Mouse (Mus musculus): ENCODE measurements around the gene Rhot2. TPM values are rescaled to one million over a fixed set of nuclear protein-coding genes. Genes with fewer than 3 reads are reported as not detected.
"Not testable (repeated sequence)": the region's sequence is repeated elsewhere in the genome, so short reads cannot be mapped to it uniquely, and the experiment has no call there.

Rhot2 gene
- total RNA-seq, 1 experiment from 2014 or later, result 27.1 TPM

GRCm38 (mm10) chr17:25824362-25825142, 20.1 kb downstream of the Rhot2 start:
- no peak for ATAC-seq (replicated peaks in 1 of 2; ENCODE audit: insufficient read depth in 1 of 2, low FRiP score in 2 of 2, low TSS enrichment in 1 of 2, low read depth in 1 of 2, poor library complexity in 2 of 2, severe bottlenecking in 2 of 2)

DNA sequence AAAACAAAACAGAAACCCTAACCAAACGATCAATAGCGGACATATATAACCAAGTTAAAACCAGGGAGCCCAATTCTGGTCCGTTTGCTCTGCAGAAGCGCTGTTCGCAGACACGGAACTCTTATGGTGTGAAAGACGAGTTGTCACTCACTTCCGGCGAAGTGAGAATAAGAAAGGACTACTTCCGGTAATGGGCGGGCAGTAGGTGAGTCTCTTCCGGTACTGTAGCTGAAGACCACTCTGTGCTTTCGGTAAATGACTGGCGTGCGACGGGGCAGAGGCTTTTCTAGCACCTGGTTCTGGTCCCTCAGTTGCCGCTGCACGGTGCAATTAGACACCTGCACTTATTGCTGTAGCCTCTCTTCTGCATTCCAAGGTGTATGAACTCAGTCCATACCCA, 21.2 kb downstream of the Rhot2 start, which contains the start of gene Wdr24:
Gene Wdr24, plus strand, starts transcription at position 176 of the 400 bp plus-strand sequence.
- ATAC-seq (replicated peaks in 1 of 2; ENCODE audit: insufficient read depth in 1 of 2, low FRiP score in 2 of 2, low TSS enrichment in 1 of 2, low read depth in 1 of 2, poor library complexity in 2 of 2, severe bottlenecking in 2 of 2), result peak; percentile 68 to 78; a peak in 3 of 4 replicates

GRCm38 (mm10) chr17:25818851-25819780, 25.5 kb downstream of the Rhot2 start:
- ATAC-seq (replicated peaks in 1 of 2; ENCODE audit: insufficient read depth in 1 of 2, low FRiP score in 2 of 2, low TSS enrichment in 1 of 2, low read depth in 1 of 2, poor library complexity in 2 of 2, severe bottlenecking in 2 of 2), result 0 out of 4 replicates have a peak, but pooled peaks of 1 of the 2 experiments have one; percentile 22

- no peak for ATAC-seq (replicated peaks in 1 of 2; ENCODE audit: insufficient read depth in 1 of 2, low FRiP score in 2 of 2, low TSS enrichment in 1 of 2, low read depth in 1 of 2, poor library complexity in 2 of 2, severe bottlenecking in 2 of 2)
Observed at GRCm38 (mm10) chr17:25817662-25818061, 27.0 kb downstream of the Rhot2 start.

DNA sequence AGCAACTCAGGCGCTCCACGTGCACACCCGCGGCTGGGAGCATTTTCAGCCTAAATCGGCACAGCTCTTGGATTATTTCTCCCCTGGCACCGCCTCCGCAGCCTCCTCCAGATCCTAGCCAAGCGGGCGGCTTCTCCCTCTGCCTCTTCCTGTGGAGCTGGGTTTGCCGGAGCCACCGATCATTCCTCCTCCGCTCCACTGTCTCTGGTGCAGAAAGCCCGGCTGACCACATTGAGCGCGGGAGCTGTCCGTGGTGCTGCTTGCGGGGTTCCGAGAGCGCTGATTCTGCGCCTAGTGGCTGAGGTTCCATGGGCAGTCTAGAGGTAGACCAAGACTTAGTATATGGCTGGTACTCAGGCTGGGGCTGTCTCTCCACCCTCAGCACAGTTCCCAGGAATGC, 31.2 kb downstream of the Rhot2 start:
- ATAC-seq (replicated peaks in 1 of 2; ENCODE audit: insufficient read depth in 1 of 2, low FRiP score in 2 of 2, low TSS enrichment in 1 of 2, low read depth in 1 of 2, poor library complexity in 2 of 2, severe bottlenecking in 2 of 2), result peak; percentile 75 to 88

DNA sequence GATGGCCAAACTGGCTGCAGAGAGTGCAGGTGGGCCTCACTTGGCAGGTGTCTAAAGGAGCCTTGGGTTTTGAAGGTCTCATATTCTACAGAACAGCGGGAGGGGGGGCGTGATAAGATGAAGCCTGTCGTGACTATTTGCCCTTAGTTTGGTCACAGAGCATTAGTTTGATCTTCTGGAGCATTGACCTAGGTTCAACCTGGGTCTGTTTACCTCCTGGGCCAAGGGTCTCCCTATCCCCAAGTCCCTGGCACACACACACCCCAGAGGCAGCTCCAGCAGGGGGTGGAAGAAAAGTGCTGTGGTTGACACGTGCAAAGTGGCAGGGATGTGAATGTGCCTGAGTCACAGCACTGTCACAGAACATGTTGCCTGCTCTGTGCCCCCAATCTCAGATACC, 33.8 kb downstream of the Rhot2 start:
- ATAC-seq (replicated peaks in 1 of 2; ENCODE audit: insufficient read depth in 1 of 2, low FRiP score in 2 of 2, low TSS enrichment in 1 of 2, low read depth in 1 of 2, poor library complexity in 2 of 2, severe bottlenecking in 2 of 2), result no peak

DNA sequence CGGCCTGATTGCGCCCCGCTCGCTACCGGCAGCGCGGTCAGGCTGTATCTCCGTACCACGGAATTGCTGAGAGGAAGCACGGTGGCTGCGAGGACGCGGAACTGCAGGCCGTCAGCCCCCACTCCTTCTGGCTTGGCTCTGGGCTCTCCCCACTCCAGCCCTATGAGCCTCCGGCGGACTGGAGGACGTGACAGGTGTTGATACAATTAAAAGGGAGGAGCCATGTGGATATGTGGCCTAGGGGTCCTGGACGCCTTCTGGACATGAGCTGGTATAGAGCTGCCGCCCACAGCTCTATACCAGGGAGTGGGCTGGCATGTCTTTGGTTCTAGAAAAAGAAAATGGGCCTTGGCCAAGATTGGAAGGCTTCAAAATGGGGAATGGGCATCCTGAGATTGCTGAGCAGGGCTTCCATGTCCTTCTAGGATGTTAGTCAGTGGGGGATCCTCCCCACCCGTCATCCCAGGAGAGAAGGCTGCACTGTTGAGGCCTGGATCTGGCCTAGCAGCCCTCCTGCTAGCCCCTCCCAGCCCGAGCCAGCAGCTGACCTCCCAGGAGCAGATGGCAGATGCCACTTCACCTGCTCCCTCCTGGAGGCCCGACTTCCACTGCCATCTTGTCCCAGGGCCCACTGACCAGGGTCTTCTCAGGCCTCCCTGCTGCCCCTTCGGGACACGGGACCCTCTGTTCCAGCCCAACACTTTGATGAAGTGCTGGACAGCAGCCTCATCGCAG, 34.9 kb downstream of the Rhot2 start:
- ATAC-seq (replicated peaks in 1 of 2; ENCODE audit: insufficient read depth in 1 of 2, low FRiP score in 2 of 2, low TSS enrichment in 1 of 2, low read depth in 1 of 2, poor library complexity in 2 of 2, severe bottlenecking in 2 of 2), result no peak

DNA sequence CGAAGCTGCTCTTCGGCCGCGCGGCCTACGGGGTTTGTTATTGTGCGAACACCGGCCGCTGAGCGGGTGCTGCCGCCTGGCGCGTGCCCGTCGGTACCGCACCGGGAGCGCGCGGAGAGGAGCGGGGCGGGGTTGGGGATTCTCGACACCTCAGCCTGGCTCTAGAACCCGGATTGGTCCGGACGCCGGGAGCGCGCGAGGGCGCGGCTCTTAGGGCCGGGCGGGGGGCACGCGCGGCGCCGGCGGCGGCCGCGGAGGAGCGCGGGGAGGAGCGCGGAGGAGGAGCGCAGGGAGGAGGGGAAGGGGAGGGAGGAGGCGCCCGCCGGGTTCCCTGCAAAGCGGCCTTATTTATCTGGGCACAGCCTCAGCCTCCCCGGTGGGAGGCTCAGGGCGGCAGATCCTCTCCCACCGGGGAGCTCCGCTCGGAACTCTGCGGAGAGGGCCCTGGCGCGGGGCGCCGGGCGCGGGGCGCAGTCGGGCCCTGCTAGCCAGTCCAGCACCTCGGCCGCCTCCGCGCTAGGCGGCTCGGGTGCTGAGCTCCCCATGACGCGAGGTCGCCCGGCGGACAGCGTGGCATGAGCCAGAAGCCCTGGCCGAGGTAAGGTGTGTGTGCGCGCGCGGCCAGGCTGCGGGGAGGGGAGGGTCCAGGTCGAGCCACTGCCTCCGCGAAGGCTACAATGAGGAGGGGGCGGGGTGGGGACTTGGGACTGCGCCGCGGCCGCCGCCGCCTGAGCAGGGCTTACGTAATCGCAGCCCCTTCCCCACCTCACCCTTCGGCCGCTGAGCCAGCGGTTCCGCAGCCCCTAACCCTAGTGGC, 35.7 kb downstream of the Rhot2 start, which contains the start of gene Fbxl16:
Gene Fbxl16, plus strand, starts transcription at position 297 of the 817 bp plus-strand sequence.
- no peak for ATAC-seq (replicated peaks in 1 of 2; ENCODE audit: insufficient read depth in 1 of 2, low FRiP score in 2 of 2, low TSS enrichment in 1 of 2, low read depth in 1 of 2, poor library complexity in 2 of 2, severe bottlenecking in 2 of 2)

DNA sequence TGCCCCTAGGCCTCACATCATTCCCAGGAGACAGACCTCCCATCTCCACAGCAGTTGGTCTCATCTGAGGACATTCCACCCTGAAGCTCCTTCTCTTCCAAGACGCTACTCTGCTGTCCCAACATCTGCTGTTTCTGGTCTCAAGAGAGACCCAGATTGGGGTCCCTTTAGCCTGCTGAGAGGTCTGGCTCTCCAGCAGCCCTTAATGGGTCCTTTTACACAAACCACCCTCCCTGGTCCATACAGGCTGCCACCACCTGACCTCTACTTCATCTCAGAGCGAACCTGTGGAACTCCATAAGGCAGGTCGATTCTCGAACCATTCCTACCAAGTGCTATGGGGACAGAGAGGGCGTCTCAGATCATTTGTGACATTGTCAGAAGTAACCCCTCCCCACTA, 36.6 kb downstream of the Rhot2 start:
- ATAC-seq (replicated peaks in 1 of 2; ENCODE audit: insufficient read depth in 1 of 2, low FRiP score in 2 of 2, low TSS enrichment in 1 of 2, low read depth in 1 of 2, poor library complexity in 2 of 2, severe bottlenecking in 2 of 2), result no peak

DNA sequence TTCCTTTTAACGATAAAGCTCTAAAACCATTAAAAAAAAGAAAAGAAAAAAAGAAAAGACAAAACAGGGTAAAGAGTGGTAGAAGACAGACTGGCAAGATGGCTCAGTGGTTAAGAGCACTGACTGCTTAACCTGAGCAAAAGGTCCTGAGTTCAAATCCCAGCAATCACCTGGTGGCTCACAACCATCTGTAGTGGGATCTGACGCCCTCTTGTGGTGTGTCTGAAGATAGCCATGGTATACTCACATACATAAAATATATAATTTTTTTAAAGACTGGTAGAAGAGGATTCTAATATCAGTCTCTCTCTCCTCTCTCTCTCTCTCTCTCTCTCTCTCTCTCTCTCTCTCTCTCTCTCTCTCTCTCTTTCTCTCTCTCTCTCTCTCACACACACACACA, 37.2 kb downstream of the Rhot2 start:
- not testable (repeated sequence) for ATAC-seq (replicated peaks in 1 of 2; ENCODE audit: insufficient read depth in 1 of 2, low FRiP score in 2 of 2, low TSS enrichment in 1 of 2, low read depth in 1 of 2, poor library complexity in 2 of 2, severe bottlenecking in 2 of 2)

- ATAC-seq (replicated peaks in 1 of 2; ENCODE audit: insufficient read depth in 1 of 2, low FRiP score in 2 of 2, low TSS enrichment in 1 of 2, low read depth in 1 of 2, poor library complexity in 2 of 2, severe bottlenecking in 2 of 2), result no peak
Observed at GRCm38 (mm10) chr17:25806507-25806906, 38.1 kb downstream of the Rhot2 start.

GRCm38 (mm10) chr17:25802825-25803517, 41.7 kb downstream of the Rhot2 start:
- ATAC-seq (replicated peaks in 1 of 2; ENCODE audit: insufficient read depth in 1 of 2, low FRiP score in 2 of 2, low TSS enrichment in 1 of 2, low read depth in 1 of 2, poor library complexity in 2 of 2, severe bottlenecking in 2 of 2), result no peak

DNA sequence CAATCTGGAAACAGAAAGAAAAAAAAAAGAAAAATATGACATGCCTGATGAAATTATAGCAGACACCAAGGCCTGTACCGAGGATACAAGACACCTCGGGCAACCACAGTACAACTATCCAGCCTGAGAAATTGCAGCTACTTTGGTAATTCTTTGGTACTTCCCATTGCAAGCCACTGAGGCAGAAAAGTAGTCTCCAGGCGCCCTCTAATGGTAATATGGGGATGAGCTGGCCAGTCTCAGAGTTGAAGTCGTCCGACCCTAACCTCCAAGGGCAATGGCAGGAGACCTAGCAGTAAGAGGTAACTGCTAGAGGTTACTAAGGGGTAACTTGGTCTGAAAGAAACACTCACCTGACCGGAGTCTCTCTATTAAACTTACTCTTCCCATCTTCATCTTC, 43.6 kb downstream of the Rhot2 start:
- ATAC-seq (replicated peaks in 1 of 2; ENCODE audit: insufficient read depth in 1 of 2, low FRiP score in 2 of 2, low TSS enrichment in 1 of 2, low read depth in 1 of 2, poor library complexity in 2 of 2, severe bottlenecking in 2 of 2), result peak; percentile 81 to 83

DNA sequence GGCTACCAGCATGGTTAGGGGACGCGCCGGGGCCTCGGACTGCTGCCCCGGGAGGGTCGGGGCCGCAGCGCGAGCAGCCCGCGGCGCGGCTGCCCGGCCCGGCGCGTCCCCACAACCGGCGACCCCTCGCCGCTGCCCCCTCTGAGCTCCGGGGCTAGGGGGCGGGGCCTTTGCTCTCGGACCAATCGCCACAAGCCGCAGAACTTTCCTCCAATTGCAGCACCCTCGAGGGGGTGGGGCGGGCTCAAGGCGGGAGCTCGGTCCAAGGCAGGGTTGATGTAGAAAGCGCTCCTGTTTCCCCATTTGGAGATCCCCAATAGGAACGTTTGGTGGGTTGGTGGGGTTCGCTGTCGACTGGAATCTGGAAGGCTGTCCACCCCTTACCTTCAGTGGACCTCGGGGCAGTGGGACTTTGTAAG, 47.7 kb downstream of the Rhot2 start, which contains the start of gene Metrn:
Gene Metrn, minus strand, starts transcription at position 186 of the 419 bp plus-strand sequence.
- ATAC-seq (replicated peaks in 1 of 2; ENCODE audit: insufficient read depth in 1 of 2, low FRiP score in 2 of 2, low TSS enrichment in 1 of 2, low read depth in 1 of 2, poor library complexity in 2 of 2, severe bottlenecking in 2 of 2), result peak; percentile 66 to 74

- no peak for ATAC-seq (replicated peaks in 1 of 2; ENCODE audit: insufficient read depth in 1 of 2, low FRiP score in 2 of 2, low TSS enrichment in 1 of 2, low read depth in 1 of 2, poor library complexity in 2 of 2, severe bottlenecking in 2 of 2)
Observed at GRCm38 (mm10) chr17:25796211-25796771, 48.4 kb downstream of the Rhot2 start.

DNA sequence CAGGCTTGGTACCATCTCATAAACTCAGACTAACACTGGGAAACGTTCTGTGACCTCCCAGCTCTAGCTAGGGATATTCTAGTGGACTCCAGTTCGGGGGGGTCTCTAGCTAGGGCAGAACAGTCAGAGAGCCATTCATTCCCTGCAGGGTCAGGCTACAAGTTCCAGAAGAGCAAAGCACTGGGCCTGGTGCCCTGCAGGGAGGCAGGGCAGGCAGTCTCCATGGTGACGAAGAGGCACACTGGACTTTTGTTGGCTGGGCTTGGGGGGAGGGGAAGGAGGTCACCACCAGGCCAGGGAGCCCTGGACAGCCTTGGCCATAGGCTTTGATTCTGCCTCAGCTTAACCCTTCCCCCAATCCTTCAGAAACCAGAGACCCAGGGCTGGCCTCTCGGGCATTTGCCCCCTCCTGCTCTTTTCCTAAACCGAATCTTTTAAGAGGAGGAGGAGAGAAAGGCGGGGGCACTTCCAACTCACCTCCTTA, 49.0 kb downstream of the Rhot2 start, which contains the start of gene AC134908.4:
Gene AC134908.4, minus strand, starts transcription at position 51 of the 484 bp plus-strand sequence.
- ATAC-seq (replicated peaks in 1 of 2; ENCODE audit: insufficient read depth in 1 of 2, low FRiP score in 2 of 2, low TSS enrichment in 1 of 2, low read depth in 1 of 2, poor library complexity in 2 of 2, severe bottlenecking in 2 of 2), result no peak
